Mouse (Mus musculus): ENCODE measurements around the gene Pitx3.
"Not testable (repeated sequence)": the region's sequence is repeated elsewhere in the genome, so short reads cannot be mapped to it uniquely, and the experiment has no call there.

Gene Pitx3

DNA sequence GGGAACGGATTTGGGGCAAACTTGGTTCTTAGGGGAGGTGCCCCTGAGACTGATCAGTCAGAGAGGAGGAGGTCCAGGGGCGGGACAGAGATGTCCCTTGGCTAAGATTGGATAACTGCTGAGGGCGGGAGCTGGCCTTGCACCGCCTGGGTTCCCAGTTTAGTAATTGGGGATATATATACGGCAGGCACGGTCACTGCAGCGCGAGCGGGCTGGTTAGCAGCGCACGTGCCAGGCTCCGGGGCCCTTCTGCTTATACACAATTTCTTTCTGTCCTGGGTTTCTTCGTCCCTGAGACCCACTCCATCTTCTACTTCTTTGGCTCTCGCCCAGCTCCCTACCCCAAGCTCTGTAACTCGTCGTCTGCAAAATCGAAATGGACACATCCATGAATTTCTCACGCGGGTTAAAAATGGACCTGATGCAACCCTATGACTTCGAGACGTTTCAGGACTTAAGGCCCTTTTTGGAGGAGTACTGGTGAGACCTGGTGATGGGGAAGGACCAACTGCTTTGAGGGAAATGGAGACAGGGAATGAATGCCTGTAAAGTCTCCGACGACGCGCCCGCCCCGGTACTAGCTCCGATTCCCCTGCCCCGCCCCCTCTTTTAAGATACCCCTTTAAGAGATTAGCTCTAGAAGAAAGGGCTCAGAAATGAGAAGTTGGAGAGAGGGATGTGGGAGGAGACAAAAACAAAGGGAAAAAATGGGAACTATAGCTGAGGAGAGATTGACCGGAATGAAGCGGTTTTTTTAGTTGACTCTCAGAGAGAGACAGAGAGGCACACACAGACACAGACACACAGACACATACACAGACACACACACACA lies 16.2 kb downstream of the Pitx3 start, which contains the start of gene Elovl3:
TSS of gene Elovl3 (plus strand) at position 204 of the 832 bp plus-strand sequence.
- in situ Hi-C loops (cut with MboI) = no loop called here

DNA sequence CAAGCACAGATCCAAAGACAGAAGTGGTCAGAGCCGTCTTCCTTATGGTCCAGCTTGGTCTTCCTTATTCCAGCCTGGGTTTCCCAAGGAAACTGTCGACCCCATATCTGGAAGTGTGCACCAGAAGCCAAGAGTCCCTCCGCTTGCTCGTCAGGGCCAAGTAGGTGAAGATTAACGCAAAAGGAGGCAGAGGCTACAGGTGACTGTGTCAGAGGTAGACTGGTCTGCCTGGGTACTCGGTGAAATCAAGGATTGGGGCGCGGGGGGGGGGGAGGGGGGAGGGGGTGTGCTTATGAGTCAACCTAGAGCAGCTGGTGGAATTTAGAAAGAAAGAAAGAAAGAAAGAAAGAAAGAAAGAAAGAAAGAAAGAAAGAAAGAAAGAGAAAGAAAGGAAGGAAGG lies 16.8 kb downstream of the Pitx3 start:
- in situ Hi-C loops (cut with MboI) = no loop called here

DNA sequence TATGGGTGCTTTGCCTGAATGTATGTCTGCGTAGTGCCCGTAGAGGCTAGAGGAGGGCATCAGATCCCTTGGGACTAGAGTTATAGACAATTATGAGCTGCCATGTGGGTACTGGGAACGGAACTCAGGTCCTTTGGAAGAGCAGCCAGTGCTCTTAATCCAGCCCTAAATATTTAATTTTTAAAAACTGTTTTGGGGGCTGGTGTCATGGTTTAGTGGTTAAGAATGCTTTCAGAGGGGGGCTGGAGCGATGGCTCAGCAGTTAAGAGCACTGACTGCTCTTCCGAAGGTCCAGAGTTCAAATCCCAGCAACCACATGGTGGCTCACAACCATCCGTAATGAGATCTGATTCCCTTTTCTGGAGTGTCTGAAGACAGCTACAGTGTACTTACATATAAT lies 18.4 kb downstream of the Pitx3 start:
- in situ Hi-C loops (cut with MboI) = not testable (repeated sequence)

- in situ Hi-C loops (cut with MboI) = no loop called here
Measured at GRCm38 (mm10) chr19:46126301-46126700, 21.8 kb downstream of the Pitx3 start.

DNA sequence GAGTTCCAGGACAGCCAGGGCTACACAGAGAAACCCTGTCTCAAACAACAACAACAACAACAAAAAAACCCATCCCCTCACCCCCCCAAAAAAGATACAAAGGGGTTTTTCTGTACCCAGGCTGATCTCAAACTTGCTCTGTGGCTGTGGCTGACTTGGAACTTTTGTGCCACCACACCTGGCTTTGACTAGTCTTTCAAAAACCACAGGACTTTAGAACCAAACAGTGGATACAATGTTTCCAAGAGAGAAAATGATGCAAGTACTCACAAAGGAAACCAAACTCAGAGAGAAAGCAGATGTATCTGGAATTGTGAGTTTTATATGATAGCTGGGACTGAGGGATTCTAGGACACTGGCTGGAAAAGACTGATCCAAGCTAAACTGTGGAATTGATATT lies 23.5 kb downstream of the Pitx3 start:
- in situ Hi-C loops (cut with MboI) = no loop called here

DNA sequence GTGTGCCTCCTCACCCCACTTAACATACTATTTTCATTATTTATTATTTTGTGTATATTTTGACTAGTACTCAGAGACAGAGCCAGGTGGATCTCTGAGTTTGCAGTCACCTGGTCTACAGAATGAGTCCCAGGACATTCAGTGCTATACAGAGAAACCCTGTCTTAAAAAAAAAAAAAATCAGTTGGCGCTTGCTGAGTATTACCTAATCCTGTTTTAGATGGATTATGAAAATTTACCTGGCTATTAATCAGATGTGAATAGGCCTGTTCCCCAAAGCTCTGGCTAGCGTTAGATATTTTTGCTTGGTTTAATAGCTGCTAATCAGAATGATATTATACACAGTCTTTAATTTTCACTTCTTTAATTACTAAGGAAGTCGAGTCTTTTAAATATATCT lies 24.2 kb downstream of the Pitx3 start:
- in situ Hi-C loops (cut with MboI) = no loop called here

DNA sequence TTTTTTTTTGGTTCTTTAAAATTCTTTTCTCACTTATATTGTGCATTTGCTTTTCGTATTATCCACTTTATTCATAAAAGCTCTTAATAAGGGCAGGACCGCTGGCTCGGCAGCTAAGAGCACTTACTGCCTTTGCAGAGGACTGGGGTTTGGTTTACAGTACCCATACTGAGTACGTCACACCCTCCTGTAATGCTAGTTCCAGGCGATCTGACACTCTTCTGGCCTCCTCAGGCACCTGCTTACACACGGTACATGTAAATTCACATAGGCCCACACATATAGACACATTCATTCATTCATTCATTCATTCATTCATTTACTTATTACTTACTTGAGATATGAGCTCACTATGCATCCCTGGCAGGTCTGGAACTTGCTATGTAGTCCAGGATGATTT lies 27.3 kb downstream of the Pitx3 start:
- in situ Hi-C loops (cut with MboI) = no loop called here

DNA sequence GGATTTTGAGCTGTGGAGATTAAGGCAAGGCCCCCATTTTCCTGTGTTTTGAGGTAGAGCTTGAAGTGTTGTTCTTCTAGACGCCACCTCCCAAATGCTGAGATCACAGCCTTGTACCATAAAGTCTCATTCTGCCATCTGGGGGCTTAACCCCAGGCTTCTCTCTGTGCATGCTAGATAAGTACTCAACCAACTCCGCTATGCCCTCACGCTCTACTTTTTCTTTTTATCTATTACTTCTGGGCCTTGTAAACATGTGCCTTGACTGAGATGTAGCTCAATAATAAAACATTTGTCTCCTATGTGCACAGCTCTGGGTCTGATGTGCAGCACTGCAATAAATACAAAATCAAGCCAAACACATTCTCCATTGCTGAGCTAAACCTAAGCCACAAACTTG lies 28.7 kb downstream of the Pitx3 start:
- in situ Hi-C loops (cut with MboI) = no loop called here

GRCm38 (mm10) chr19:46114617-46115016 lies 33.5 kb downstream of the Pitx3 start:
- in situ Hi-C loops (cut with MboI) = no loop called here

DNA sequence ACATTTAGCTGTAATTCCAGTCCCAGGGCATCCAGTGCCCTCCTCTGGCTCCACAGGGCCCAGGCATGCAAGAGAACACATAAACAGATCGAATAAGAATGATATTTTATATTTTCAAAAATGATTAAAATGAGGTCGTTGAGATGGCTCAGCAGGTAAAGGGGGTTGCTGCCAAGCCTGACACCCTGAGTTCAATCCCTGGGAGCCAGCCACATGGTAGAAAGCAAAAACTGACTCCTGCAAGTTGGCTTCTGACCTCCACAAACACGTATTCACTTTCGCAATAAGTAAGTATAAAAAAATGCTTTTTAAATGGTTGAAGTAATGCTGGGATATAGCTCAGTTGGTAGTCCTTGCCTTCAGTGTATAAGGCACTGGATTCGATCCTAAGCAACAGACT lies 37.3 kb downstream of the Pitx3 start:
- in situ Hi-C loops (cut with MboI) = no loop called here

DNA sequence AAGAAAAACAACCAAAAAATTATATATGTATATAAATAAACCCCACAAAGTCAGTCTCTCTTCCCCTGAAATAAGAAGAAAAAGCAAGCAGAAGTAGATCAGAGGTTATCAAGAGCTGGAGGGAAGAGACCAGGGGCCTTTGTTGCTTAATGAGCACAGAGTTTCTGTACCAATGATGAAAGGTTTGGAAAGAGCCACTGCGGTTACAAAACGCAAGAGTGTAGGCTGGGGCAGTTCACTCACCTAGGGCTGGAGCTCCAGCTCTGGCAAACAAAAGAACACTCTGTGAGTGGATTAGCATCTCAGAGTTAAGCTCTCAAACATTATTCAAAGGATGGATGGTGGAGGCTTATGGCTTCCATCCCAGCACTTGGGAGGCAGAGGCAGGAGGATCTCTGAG lies 37.9 kb downstream of the Pitx3 start:
- in situ Hi-C loops (cut with MboI) = no loop called here

DNA sequence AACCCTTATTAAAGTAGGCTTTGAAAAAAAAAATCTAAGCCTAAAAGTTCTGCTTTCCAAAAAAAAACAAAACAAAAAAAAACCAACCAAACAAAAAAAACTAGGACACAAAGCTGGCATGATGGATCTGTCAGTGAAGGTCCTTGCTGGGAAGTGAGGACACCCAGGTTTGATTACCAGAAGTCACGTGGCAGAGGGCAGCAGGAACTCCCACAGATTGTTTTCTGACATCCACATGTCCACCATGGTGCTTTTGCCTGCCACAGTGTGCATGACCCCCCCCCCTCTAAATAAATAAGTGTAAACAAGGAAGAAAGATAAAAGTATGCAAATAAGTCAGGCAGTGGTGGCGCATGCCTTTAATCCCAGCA lies 44.0 kb downstream of the Pitx3 start:
- in situ Hi-C loops (cut with MboI) = no loop called here

GRCm38 (mm10) chr19:46103437-46104186 lies 44.5 kb downstream of the Pitx3 start:
- in situ Hi-C loops (cut with MboI) = no loop called here

DNA sequence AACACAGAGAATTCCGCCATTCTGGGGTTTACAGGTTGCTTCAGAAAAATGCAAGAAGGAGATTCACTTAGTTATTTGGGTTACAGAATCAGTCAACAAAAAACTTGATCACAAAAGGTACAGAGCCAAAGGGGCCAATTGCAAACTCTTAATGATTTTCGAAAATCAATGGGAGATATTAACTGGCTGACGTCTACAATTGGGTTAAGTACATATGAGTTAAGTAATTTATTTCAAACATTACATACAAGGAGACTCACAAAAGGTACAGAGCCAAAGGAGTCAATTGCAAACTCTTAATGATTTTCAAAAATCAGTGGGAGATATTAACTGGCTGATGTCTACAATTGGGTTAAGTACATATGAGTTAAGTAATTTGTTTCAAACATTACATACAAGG lies 48.6 kb downstream of the Pitx3 start:
- in situ Hi-C loops (cut with MboI) = no loop called here

- in situ Hi-C loops (cut with MboI) = no loop called here
Measured at GRCm38 (mm10) chr19:46096396-46096795, 51.7 kb downstream of the Pitx3 start.

GRCm38 (mm10) chr19:46095291-46095690 lies 52.8 kb downstream of the Pitx3 start:
- in situ Hi-C loops (cut with MboI) = no loop called here

- in situ Hi-C loops (cut with MboI) = no loop called here
Measured at GRCm38 (mm10) chr19:46094144-46094543, 54.0 kb downstream of the Pitx3 start.

- in situ Hi-C loops (cut with MboI) = no loop called here
Measured at GRCm38 (mm10) chr19:46091641-46092040, 56.5 kb downstream of the Pitx3 start.

DNA sequence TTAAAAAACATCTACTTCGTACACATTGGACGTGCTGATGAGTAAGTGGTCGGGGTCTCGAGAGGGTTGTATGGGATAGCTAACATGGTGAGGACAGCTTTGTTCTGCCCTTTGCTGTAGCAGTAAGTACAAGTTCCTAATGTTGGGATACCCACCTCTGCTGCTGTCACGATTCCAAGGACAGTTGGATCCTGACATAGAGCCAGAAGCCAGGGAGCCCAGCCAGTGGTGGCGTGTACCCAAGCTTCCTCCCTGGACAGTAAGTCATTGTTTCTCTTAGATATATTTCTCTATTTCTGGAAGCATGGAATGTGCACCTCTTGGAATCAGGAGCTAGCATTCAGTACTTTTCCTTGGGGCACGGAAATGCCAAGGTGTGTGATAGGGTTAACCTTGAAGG lies 60.3 kb downstream of the Pitx3 start:
- in situ Hi-C loops (cut with MboI) = no loop called here

GRCm38 (mm10) chr19:46086337-46086736 lies 61.8 kb downstream of the Pitx3 start:
- in situ Hi-C loops (cut with MboI) = no loop called here
